Mouse (Mus musculus): ENCODE data around the gene Rgs9bp.
"Not testable (repeated sequence)": the region's sequence is repeated elsewhere in the genome, so short reads cannot be mapped to it uniquely, and the experiment has no call there.

GRCm38 (mm10) chr7:35564872-35565271, 20.5 kb downstream of the Rgs9bp start:
- TF ChIP-seq CTCF, POLR2A (IDR thresholded peaks at IDR 0.05; ENCODE audit: extremely low read depth, insufficient read depth, low read length): not testable (repeated sequence)
